Mouse (Mus musculus) layer of hippocampus, adult 9-10 months (tissue): ENCODE results near the gene Anapc2.
A peak's percentile ranks its signal among the peaks of the same experiment; 100 is the strongest.

ENCODE experiments used
- DNase-seq: peaks from one replicate; pipeline ENCODE4 v3.0.0; 2022; ENCODE audit warnings: low spot score

Anapc2 gene

GRCm38 (mm10) chr2:25271827-25272511 is at the start of gene Anapc2, which contains the start of gene Ssna1:
Gene Anapc2, plus strand, starts transcription at chr2:25272478.
Gene Ssna1, minus strand, starts transcription at chr2:25272438.
- DNase-seq: peak; percentile 95

- no peak for DNase-seq
Measured at GRCm38 (mm10) chr2:25223681-25224491, 48.4 kb upstream of the Anapc2 start.

- no peak for DNase-seq
Measured at GRCm38 (mm10) chr2:25224492-25224765, 47.8 kb upstream of the Anapc2 start, which contains the start of gene Tubb4b. Gene Tubb4b, minus strand, starts transcription at chr2:25224702.

GRCm38 (mm10) chr2:25224766-25225752 is 47.2 kb upstream of the Anapc2 start:
- peak; percentile 100 for DNase-seq

- no peak for DNase-seq
Measured at GRCm38 (mm10) chr2:25225811-25226379, 46.4 kb upstream of the Anapc2 start.

- DNase-seq: peak; percentile 26
Measured at GRCm38 (mm10) chr2:25226864-25227263, 45.4 kb upstream of the Anapc2 start.

- DNase-seq: no peak
Measured at GRCm38 (mm10) chr2:25227406-25227805, 44.9 kb upstream of the Anapc2 start.

GRCm38 (mm10) chr2:25228431-25228889 is 43.8 kb upstream of the Anapc2 start:
- peak; percentile 79 for DNase-seq

- DNase-seq: no peak
Measured at GRCm38 (mm10) chr2:25228995-25229530, 43.2 kb upstream of the Anapc2 start.

GRCm38 (mm10) chr2:25229582-25229981 is 42.7 kb upstream of the Anapc2 start:
- DNase-seq: no peak

- no peak for DNase-seq
Measured at GRCm38 (mm10) chr2:25230581-25230980, 41.7 kb upstream of the Anapc2 start.

GRCm38 (mm10) chr2:25231038-25231437 is 41.2 kb upstream of the Anapc2 start:
- no peak for DNase-seq

- DNase-seq: no peak
Measured at GRCm38 (mm10) chr2:25233421-25233820, 38.9 kb upstream of the Anapc2 start.

GRCm38 (mm10) chr2:25234050-25234449 is 38.2 kb upstream of the Anapc2 start, which contains the start of gene Slc34a3:
Gene Slc34a3, minus strand, starts transcription at chr2:25234364.
- no peak for DNase-seq

GRCm38 (mm10) chr2:25234551-25235220 is 37.6 kb upstream of the Anapc2 start:
- DNase-seq: no peak

- no peak for DNase-seq
Measured at GRCm38 (mm10) chr2:25236614-25237013, 35.7 kb upstream of the Anapc2 start, which contains the start of gene Rnf224. Gene Rnf224, minus strand, starts transcription at chr2:25236787.

- no peak for DNase-seq
Measured at GRCm38 (mm10) chr2:25237522-25237921, 34.8 kb upstream of the Anapc2 start.

GRCm38 (mm10) chr2:25238106-25238505 is 34.2 kb upstream of the Anapc2 start:
- DNase-seq: no peak

- no peak for DNase-seq
Measured at GRCm38 (mm10) chr2:25239766-25240165, 32.5 kb upstream of the Anapc2 start.

GRCm38 (mm10) chr2:25240310-25240709 is 32.0 kb upstream of the Anapc2 start:
- DNase-seq: no peak
